Mouse (Mus musculus): Measurements from ENCODE around the gene Nup210l. TPM values are rescaled to one million over a fixed set of nuclear protein-coding genes. Genes with fewer than 3 reads are reported as not detected.
A peak's percentile ranks its signal among the peaks of the same experiment; 100 is the strongest.
"Not testable (repeated sequence)": the region's sequence is repeated elsewhere in the genome, so short reads cannot be mapped to it uniquely, and the experiment has no call there.

Gene Nup210l
- total RNA-seq, 2 experiments from 2014 or later: 0.09 to 0.58 TPM

GRCm38 (mm10) chr3:90088617-90089016 is 15.3 kb upstream of the Nup210l start:
- no peak for ATAC-seq (replicated peaks; ENCODE audit: low FRiP score, poor library complexity, severe bottlenecking)

- ATAC-seq (replicated peaks; ENCODE audit: low FRiP score, poor library complexity, severe bottlenecking): no peak
Observed at GRCm38 (mm10) chr3:90090892-90091291, 13.0 kb upstream of the Nup210l start.

GRCm38 (mm10) chr3:90094453-90094852 is 9.5 kb upstream of the Nup210l start:
- ATAC-seq (replicated peaks; ENCODE audit: low FRiP score, poor library complexity, severe bottlenecking): no peak

DNA sequence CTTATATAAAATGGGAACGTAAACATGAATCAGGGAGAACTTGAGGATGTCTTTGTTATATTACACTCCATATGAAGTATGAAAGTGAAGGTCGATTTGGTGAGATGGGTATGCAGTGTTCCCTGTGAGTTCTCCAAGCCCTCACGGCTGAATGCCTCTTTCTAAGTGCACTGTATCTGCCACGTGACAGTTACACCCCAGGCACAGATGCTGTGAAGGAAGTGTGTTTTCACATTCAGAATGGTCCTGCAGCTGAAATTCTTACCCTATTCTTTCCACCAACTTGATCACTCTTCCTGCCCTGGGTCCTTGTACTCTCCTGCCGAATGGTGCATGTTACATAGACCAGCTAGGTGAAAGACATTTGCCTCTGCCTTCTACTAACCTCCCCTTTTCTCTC is 6.0 kb upstream of the Nup210l start:
- ATAC-seq (replicated peaks; ENCODE audit: low FRiP score, poor library complexity, severe bottlenecking): no peak

DNA sequence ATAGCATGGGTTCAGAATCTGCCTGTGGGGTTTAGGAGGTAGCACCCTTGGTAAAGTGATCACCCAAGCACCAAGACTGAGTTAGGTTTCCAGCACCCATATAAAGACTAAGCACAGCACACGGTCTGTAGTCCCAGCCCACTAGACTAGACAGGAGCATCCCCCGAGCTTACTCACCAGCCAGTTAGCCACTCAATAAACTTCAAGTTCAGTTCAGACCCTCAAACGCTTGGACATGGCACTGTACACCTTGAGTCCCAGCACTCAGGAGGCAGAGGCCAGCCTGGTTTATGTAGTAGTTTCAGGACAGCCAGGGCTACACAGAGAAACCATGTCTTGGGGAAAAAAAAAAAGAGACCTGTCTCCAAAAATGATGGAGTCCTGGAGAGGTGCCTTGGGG is 2.9 kb upstream of the Nup210l start:
- ATAC-seq (replicated peaks; ENCODE audit: low FRiP score, poor library complexity, severe bottlenecking): 0 out of 2 replicates have a peak, but pooled peaks have one; percentile 27

DNA sequence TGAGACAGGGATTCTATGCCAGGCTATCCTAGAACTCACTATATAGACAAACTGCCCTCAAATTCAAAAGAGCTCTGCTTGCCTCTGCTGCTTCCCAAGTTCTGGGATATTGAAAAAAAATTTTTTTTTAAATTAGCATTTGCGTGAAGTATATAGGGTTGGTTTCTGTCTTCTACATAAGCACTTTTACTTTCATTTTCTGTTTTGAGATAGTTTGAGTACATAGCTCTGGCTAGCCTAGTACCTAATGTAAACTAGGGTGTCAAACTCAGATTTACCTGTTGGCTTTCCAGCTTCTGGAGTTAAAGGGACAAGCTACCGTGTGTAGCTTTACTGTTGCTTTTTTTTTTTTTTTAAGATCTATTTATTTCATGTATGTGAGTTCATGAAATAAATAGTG is 2.3 kb upstream of the Nup210l start:
- ATAC-seq (replicated peaks; ENCODE audit: low FRiP score, poor library complexity, severe bottlenecking): no peak

GRCm38 (mm10) chr3:90102239-90102638 is 1.7 kb upstream of the Nup210l start:
- no peak for ATAC-seq (replicated peaks; ENCODE audit: low FRiP score, poor library complexity, severe bottlenecking)

- no peak for ATAC-seq (replicated peaks; ENCODE audit: low FRiP score, poor library complexity, severe bottlenecking)
Observed at GRCm38 (mm10) chr3:90103176-90103575, 756 bp upstream of the Nup210l start.

GRCm38 (mm10) chr3:90111706-90112105 is 7.8 kb downstream of the Nup210l start:
- no peak for ATAC-seq (replicated peaks; ENCODE audit: low FRiP score, poor library complexity, severe bottlenecking)

- ATAC-seq (replicated peaks; ENCODE audit: low FRiP score, poor library complexity, severe bottlenecking): no peak
Observed at GRCm38 (mm10) chr3:90114342-90114741, 10.4 kb downstream of the Nup210l start.

DNA sequence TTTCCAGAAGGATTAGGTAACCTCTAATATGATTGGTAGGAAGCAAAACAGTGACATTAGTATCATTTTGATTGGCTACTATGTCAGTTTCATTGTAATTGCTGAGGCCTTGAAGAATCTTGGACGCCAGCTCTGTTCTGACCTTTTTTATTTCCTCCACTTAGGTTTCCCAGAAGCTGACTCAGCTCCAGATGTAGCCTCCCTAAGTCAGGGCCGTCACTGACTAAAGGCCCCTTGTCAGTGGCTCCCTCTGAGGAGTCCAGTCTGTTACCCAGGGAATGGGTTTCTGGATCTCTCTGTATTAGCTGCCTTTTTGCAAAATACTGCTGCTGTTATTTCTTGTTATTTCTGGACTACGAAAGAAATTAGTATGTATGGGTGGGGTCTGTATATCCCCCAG is 11.6 kb downstream of the Nup210l start:
- no peak for ATAC-seq (replicated peaks; ENCODE audit: low FRiP score, poor library complexity, severe bottlenecking)

- ATAC-seq (replicated peaks; ENCODE audit: low FRiP score, poor library complexity, severe bottlenecking): no peak
Observed at GRCm38 (mm10) chr3:90118132-90118790, 14.3 kb downstream of the Nup210l start.

DNA sequence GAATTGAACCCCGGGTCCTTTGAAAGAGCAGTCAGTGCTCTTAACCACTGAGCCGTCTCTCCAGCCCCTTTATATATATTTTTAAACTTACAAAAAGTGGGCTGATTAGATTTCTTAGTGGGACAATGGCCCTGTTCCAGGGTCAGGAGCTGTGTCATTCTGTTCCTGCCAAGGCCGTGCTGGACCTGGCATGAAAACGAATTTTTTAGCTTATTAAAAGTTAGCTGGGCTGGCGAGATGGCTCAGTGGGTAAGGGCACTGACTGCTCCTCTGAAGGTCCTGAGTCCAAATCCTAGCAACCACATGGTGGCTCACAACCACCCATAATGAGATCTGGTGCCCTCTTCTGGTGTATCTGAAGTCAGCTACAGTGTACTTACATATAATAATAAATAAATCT is 18.1 kb downstream of the Nup210l start:
- ATAC-seq (replicated peaks; ENCODE audit: low FRiP score, poor library complexity, severe bottlenecking): not testable (repeated sequence)

DNA sequence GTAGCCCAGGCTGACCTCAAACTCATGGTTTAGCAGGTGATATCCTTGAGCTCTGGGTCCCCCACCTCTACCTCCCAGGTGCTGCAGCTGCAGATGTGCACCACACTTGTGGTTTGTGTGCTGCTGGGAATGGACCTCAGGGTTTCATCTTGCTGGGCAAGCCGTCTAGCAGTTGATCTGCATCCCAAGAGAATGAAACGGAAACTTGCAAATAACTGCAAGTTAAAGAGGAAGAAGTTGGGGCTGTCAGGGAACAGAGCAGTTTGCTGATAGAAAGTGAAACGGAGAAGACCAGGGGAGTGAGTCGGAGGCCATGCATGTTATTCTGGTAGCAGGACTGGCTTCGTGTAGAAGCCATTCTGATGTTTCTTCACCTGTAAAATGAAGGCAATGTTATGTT is 21.8 kb downstream of the Nup210l start:
- ATAC-seq (replicated peaks; ENCODE audit: low FRiP score, poor library complexity, severe bottlenecking): no peak

GRCm38 (mm10) chr3:90127881-90128280 is 23.9 kb downstream of the Nup210l start:
- no peak for ATAC-seq (replicated peaks; ENCODE audit: low FRiP score, poor library complexity, severe bottlenecking)

- no peak for ATAC-seq (replicated peaks; ENCODE audit: low FRiP score, poor library complexity, severe bottlenecking)
Observed at GRCm38 (mm10) chr3:90132745-90133144, 28.8 kb downstream of the Nup210l start.

DNA sequence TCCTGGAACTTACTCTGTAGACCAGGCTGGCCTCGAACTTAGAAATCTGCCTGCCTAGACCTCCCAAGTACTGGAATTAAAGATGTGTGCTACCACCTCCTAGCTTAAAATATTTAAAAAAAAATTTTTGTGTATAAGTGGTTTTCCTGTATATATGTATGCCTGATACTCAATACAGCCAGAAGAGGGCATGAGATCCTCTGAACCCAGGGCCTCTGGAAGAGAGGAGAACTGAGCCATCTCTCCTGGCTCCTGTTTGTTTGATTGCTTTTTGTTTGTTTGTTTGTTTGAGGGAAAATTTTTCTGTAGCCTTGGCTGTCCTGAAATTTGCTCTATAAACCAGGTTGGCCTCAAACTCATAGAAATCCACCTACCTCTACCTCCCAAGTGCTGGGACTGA is 29.4 kb downstream of the Nup210l start:
- ATAC-seq (replicated peaks; ENCODE audit: low FRiP score, poor library complexity, severe bottlenecking): no peak

DNA sequence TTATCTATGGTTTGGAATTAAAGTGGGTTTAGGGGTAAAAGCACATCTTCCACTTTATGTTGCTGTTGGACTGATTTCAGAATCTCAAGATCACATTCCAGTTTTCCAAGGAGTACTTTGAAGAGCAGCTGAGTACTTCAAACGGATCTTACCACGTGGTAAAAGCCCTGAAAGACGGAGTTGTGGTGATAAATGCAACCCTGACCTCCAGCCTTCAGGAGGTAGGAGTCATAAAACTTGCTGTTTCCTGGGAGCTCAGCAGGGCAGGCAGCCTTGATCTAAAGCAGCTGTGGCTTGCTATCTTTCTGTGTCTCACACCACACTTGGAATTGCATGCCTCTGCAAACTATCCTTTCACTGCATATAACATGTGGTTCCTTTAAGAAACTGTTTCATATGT is 30.6 kb downstream of the Nup210l start:
- ATAC-seq (replicated peaks; ENCODE audit: low FRiP score, poor library complexity, severe bottlenecking): no peak

- ATAC-seq (replicated peaks; ENCODE audit: low FRiP score, poor library complexity, severe bottlenecking): no peak
Observed at GRCm38 (mm10) chr3:90134993-90135392, 31.1 kb downstream of the Nup210l start.

DNA sequence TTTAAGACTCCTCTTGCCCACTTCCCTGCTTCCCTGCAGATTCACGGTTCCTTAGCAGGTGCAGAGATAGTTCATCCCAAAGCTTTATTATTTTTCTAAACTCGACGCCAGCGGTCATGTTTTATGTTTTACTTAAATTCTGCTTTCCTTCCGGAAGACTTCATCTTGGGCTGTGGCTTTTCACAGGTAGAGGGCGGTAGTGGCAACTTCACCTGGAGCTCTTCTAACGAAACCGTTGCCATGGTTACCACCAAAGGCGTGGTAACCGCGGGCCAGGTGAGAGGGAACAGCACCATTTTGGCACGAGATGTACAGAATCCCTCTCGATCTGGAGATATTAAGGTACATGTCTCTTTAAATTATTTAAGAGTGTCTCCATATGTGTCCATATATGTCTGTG is 32.7 kb downstream of the Nup210l start:
- ATAC-seq (replicated peaks; ENCODE audit: low FRiP score, poor library complexity, severe bottlenecking): no peak

DNA sequence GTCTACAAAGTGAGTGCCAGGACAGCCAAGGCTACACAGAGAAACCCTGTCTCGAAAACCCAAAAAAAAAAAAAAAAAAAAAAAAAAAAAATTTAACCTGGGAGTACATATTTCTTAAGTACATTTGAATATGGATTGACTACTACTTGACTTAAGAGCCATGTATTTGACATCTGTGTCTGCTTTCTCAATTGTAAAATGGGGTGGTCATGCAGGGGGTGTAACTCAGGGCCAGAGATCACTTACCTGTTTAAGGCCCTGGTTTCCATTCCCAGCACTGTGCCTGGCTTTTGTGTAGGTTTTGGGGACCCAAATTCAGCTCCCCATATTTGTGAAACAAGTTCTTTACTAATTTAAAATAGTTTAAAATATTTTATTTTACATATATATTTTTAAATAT is 33.7 kb downstream of the Nup210l start:
- no peak for ATAC-seq (replicated peaks; ENCODE audit: low FRiP score, poor library complexity, severe bottlenecking)

GRCm38 (mm10) chr3:90139962-90140361 is 36.0 kb downstream of the Nup210l start:
- ATAC-seq (replicated peaks; ENCODE audit: low FRiP score, poor library complexity, severe bottlenecking): no peak

Measured in erythroblast, adult 5-6 weeks (primary cell).